Mouse (Mus musculus) spleen, postnatal 14 days (tissue): ENCODE measurements around the gene Vcpkmt.
"Not testable (repeated sequence)": the region's sequence is repeated elsewhere in the genome, so short reads cannot be mapped to it uniquely, and the experiment has no call there.

ENCODE experiments used
- DNase-seq, 2 experiments: peaks; one replicate each; pipeline ENCODE4 v3.0.0; 2021 to 2022; ENCODE audit warnings: low spot score in 2 of 2

Gene Vcpkmt

GRCm38 (mm10) chr12:69582613-69583269 is at the start of gene Vcpkmt:
Gene Vcpkmt, minus strand, starts transcription at chr12:69583028.
- DNase-seq, result peak; percentile 79 to 83

GRCm38 (mm10) chr12:69618590-69618989 is 35.8 kb upstream of the Vcpkmt start:
- not testable (repeated sequence) for DNase-seq

- DNase-seq, result no peak
These were observed 21.5 kb upstream of the Vcpkmt start for GRCm38 (mm10) chr12:69604367-69604766.

- no peak for DNase-seq
These were observed 14.6 kb upstream of the Vcpkmt start for GRCm38 (mm10) chr12:69597446-69597845.

- no peak for DNase-seq
These were observed 10.3 kb upstream of the Vcpkmt start for GRCm38 (mm10) chr12:69593130-69593529.

- DNase-seq, result no peak
These were observed 422 bp upstream of the Vcpkmt start for GRCm38 (mm10) chr12:69583270-69583629.

GRCm38 (mm10) chr12:69582216-69582612 is 614 bp downstream of the Vcpkmt start:
- no peak for DNase-seq

- no peak for DNase-seq
These were observed 3.2 kb downstream of the Vcpkmt start for GRCm38 (mm10) chr12:69579623-69580022.

GRCm38 (mm10) chr12:69576120-69576627 is 6.7 kb downstream of the Vcpkmt start:
- DNase-seq, result no peak

GRCm38 (mm10) chr12:69573916-69574881 is 8.6 kb downstream of the Vcpkmt start:
- DNase-seq, result peak; percentile 32 to 72

GRCm38 (mm10) chr12:69573271-69573670 is 9.6 kb downstream of the Vcpkmt start:
- DNase-seq, result no peak

- no peak for DNase-seq
These were observed 12.9 kb downstream of the Vcpkmt start for GRCm38 (mm10) chr12:69569926-69570325.

GRCm38 (mm10) chr12:69568266-69568665 is 14.6 kb downstream of the Vcpkmt start:
- DNase-seq, result no peak

- DNase-seq, result not testable (repeated sequence)
These were observed 21.8 kb downstream of the Vcpkmt start for GRCm38 (mm10) chr12:69561006-69561405.

GRCm38 (mm10) chr12:69556221-69556861 is 26.5 kb downstream of the Vcpkmt start:
- no peak for DNase-seq

GRCm38 (mm10) chr12:69545456-69546178 is 37.2 kb downstream of the Vcpkmt start:
- DNase-seq, result no peak

- DNase-seq, result no peak
These were observed 37.8 kb downstream of the Vcpkmt start for GRCm38 (mm10) chr12:69544994-69545393.

GRCm38 (mm10) chr12:69544562-69544961 is 38.3 kb downstream of the Vcpkmt start:
- DNase-seq, result no peak

- no peak for DNase-seq
These were observed 40.5 kb downstream of the Vcpkmt start for GRCm38 (mm10) chr12:69542376-69542775.

GRCm38 (mm10) chr12:69541663-69542062 is 41.2 kb downstream of the Vcpkmt start:
- DNase-seq, result no peak

GRCm38 (mm10) chr12:69539353-69539752 is 43.5 kb downstream of the Vcpkmt start:
- no peak for DNase-seq
